Mouse (Mus musculus) forebrain, embryonic 12.5 days (tissue): Measurements from ENCODE around the gene Rspo4. TPM values are rescaled to one million over a fixed set of nuclear protein-coding genes. Genes with fewer than 3 reads are reported as not detected.

Experiments
- ATAC-seq: fragments of 200-750 bp; cut with Nextera tagmentation; 2 replicates; pipeline ENCODE4 v1.8.0; 2017; ENCODE audit warnings: moderate TSS enrichment; ENCODE audit not compliant: low FRiP score
- H3K27ac ChIP-seq: fragments of 300-500 bp; sonication (generic); 2 replicates; pipeline ENCODE4 v1.5.1; 2016; ENCODE audit warnings: mild to moderate bottlenecking
- H3K27me3 ChIP-seq: fragments of 300-500 bp; sonication (generic); 2 replicates; pipeline ENCODE4 v1.6.1; 2016; ENCODE audit warnings: mild to moderate bottlenecking
- H3K36me3 ChIP-seq: fragments of 300-500 bp; sonication (generic); replicated peaks from 2 replicates; pipeline ENCODE4 v1.6.1; 2016; ENCODE audit warnings: mild to moderate bottlenecking
- H3K4me1 ChIP-seq: fragments of 300-500 bp; sonication (generic); 2 replicates; pipeline ENCODE4 v1.6.1; 2016
- H3K4me2 ChIP-seq: fragments of 300-500 bp; sonication (generic); 2 replicates; pipeline ENCODE4 v1.6.1; 2016; ENCODE audit warnings: mild to moderate bottlenecking, moderate library complexity
- H3K4me3 ChIP-seq: fragments of 300-500 bp; sonication (generic); replicated peaks from 2 replicates; pipeline ENCODE4 v1.5.1; 2016; ENCODE audit warnings: mild to moderate bottlenecking
- H3K9ac ChIP-seq: fragments of 300-500 bp; sonication (generic); 2 replicates; pipeline ENCODE4 v1.6.1; 2016; ENCODE audit warnings: mild to moderate bottlenecking
- H3K9me3 ChIP-seq: fragments of 300-500 bp; sonication (generic); 2 replicates; pipeline ENCODE4 v1.6.1; 2016
- WGBS: fragments of 180-500 bp; shearing (Covaris S2); methylation state at CpG from one replicate; pipeline ENCODE4 v1.1.7; 2016; 5-methylcytosine and 5-hydroxymethylcytosine counted together
- polyA plus RNA-seq: library from polyadenylated mRNA; unstranded; fragments of >200 nt; fragmentation: Nextera tagmentation; extraction: Ambion mirVana; gene quantifications from 2 replicates; pipeline ENCODE4 v1.2.1, GENCODE M21; 2016

Gene Rspo4
- polyA plus RNA-seq, 1 experiment from 2014 or later = not detected

DNA sequence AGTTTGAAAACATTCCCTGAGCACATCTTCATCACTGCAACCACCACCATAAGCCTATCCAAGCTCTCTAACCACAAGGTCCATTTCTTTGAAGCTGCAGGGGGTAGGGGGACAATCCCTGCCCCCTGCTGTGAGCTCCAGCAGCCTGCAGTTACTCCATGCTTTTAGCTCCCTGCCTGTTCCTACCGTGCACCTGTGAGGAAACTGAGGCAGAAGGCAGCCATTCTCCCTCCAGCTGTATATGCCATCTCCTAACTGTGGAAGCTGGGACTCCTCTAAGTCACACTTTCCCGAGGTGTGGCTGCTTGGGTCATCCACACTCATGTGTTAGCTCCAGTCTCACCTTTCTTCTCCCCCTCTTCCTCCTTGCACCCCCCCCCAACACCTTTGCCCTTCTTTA, 72.4 kb downstream of the Rspo4 start:
- Histone ChIP-seq H3K9ac (no peak overlapping the region), H3K4me3 (no peak overlapping the region), H3K9me3 (no peaks in the 10 kb centered on the region), H3K4me2 (no peak overlapping the region), H3K27ac (no peak overlapping the region), H3K4me1 (peaks cover 12% of the 10 kb centered on the region), H3K36me3 (no peaks in the 10 kb centered on the region), H3K27me3 (0 out of 2 replicates have a peak, but pooled peaks cover 4% of the 10 kb centered on the region)
- 23% methylated on average over 2 of the region's 2 CpGs for WGBS
- ATAC-seq = no peak

DNA sequence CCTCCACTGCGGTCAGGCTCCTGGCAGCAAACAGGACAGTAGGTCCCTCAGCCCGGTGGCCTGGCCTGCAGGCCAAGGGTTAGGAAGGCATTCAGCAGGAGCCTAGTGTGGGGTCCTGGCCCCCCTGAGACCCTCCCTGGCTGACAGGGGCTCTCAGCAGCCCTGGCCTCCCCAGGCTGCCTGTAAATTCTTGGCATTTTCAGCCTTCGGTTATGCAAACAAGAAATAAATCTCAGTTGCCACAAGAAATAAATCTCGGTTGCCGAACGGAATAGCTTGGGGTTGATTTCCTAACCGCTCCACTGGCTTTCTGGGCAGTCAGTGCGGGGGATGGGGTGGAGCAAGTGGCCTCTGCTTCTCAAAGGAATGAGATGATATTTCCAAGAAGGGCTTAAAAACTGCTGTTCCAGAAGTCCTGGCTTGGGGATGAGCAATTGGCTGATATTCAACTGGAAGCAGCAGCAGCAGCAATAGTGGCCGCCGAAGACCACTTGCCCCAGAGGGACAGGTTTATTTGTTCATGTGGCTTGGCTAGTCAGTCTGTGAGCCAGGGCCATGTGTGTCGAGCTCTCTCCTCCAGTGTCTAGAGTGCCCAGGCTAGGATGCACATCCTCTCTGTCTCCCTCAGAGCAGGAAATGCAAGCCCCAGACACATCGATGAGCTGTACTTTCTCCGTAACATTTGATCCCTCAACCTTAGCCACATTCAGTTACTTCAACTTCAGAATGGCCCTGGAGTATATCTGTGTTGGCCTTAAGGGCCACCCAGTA, 73.5 kb downstream of the Rspo4 start:
- H3K4me1 ChIP-seq = peaks cover 10% of the 10 kb centered on the region
- WGBS = 81% methylated on average over 13 of the region's 13 CpGs
- no peaks in the 10 kb centered on the region for H3K36me3 ChIP-seq
- no peak overlapping the region for H3K9ac ChIP-seq
- H3K27me3 ChIP-seq = 0 out of 2 replicates have a peak, but pooled peaks cover 4% of the 10 kb centered on the region
- no peak overlapping the region for H3K4me2 ChIP-seq
- no peaks in the 10 kb centered on the region for H3K9me3 ChIP-seq
- H3K27ac ChIP-seq = no peak overlapping the region
- H3K4me3 ChIP-seq = no peak overlapping the region
- ATAC-seq = no peak

DNA sequence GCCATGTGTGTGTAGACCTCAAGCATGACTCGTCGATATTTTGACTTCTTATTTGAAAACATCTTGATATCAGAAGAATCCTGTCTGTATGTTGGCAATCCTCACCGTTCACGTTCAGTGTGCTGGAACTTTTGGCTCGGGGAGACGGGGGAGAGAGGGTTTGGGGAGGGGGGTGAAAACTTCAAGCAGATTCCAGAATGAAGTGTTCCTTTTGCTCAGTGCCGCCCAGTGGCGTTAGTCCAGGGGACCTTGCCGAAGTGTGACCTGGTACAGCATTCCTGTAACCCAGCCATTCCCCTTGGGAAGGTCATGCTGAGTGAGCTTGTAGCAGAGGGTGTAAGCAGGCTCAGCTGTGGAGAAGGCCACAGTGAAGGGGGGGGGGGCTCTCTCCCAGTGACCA, 76.4 kb downstream of the Rspo4 start:
- Histone ChIP-seq H3K4me1 (peaks cover 11% of the 10 kb centered on the region; the same call in 1 of the 2 replicates), H3K9ac (no peak overlapping the region), H3K36me3 (no peaks in the 10 kb centered on the region), H3K4me3 (no peak overlapping the region), H3K9me3 (no peaks in the 10 kb centered on the region), H3K4me2 (no peak overlapping the region), H3K27me3 (0 out of 2 replicates have a peak, but pooled peaks cover 4% of the 10 kb centered on the region), H3K27ac (no peak overlapping the region)
- no peak for ATAC-seq
- 73% methylated on average over 9 of the region's 9 CpGs for WGBS

DNA sequence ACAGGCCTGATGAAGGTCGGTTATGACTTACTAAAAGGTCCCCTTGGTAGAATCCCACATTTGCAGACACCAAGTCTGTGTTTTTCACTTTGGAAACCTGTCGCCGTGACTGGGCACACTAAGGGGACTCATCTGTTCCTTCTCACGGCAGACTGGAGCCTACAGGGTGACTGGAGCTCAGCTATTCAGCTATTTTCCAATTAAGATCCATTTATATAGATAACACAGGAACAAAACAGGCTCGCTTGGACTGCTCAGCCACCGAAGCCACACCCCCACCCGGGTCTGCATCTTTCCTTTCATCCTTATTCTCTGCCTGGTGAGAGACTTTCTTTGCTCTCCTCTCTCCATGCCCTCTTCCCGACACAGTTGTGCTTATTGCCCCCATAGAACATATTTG, 78.3 kb downstream of the Rspo4 start:
- Histone ChIP-seq H3K9ac (no peak overlapping the region), H3K4me3 (no peak overlapping the region), H3K27ac (no peak overlapping the region), H3K27me3 (0 out of 2 replicates have a peak, but pooled peaks cover 4% of the 10 kb centered on the region), H3K4me2 (no peak overlapping the region), H3K9me3 (no peaks in the 10 kb centered on the region), H3K4me1 (peaks cover 8% of the 10 kb centered on the region; the same call in 1 of the 2 replicates), H3K36me3 (no peaks in the 10 kb centered on the region)
- ATAC-seq = no peak
- WGBS = 54% methylated on average over 8 of the region's 8 CpGs

DNA sequence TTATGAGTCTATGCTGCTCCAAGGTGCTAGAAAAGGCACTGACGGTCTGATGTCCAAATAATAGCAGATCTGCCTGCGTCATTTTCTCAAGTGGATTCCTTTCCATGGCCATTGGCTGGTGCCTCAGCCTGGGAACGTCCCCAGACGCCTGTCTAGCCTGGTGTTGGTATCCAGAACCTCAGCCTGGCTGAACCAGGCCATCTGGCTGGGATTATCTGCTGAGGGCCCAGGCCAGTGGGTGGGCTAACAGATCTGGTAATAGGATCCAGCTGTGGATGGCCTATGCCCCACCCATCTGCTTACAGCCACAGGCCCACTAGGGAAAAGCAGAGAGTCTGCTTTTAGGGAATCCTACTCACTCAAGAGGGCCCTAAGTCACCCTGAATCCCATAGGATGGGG, 78.9 kb downstream of the Rspo4 start:
- H3K27me3 ChIP-seq = 0 out of 2 replicates have a peak, but pooled peaks cover 4% of the 10 kb centered on the region
- ATAC-seq = no peak

More for the DNA sequence above, 78.9 kb downstream of the Rspo4 start:
- Histone ChIP-seq H3K4me3 (no peak overlapping the region), H3K4me1 (peaks cover 7% of the 10 kb centered on the region; the same call in 1 of the 2 replicates), H3K4me2 (no peak overlapping the region), H3K9me3 (no peaks in the 10 kb centered on the region), H3K36me3 (no peaks in the 10 kb centered on the region), H3K9ac (no peak overlapping the region), H3K27ac (no peak overlapping the region)
- WGBS = 55% methylated on average over 4 of the region's 4 CpGs

Other genes with a start within 250 kb of the Rspo4 start
- gene Snph, start 210.3 kb upstream of the Rspo4 start, polyA plus RNA-seq = 3.5 and 4.3 TPM in 2 replicates
- gene Rad21l, start 174.4 kb upstream of the Rspo4 start, polyA plus RNA-seq = 0.12 TPM in 1 of 2 replicates, not detected in the other
- 9.5 and 11.3 TPM in 2 replicates for gene Tmem74b, start 140.9 kb upstream of the Rspo4 start, polyA plus RNA-seq
- gene Psmf1, start 98.7 kb upstream of the Rspo4 start, polyA plus RNA-seq = 48.1 and 48.6 TPM in 2 replicates
- 0.10 TPM in 1 of 2 replicates, not detected in the other for gene Angpt4, start 68.3 kb downstream of the Rspo4 start, polyA plus RNA-seq
- 90.2 and 96.2 TPM in 2 replicates for gene Fam110a, start 137.3 kb downstream of the Rspo4 start, polyA plus RNA-seq
- gene Slc52a3, start 153.6 kb downstream of the Rspo4 start, polyA plus RNA-seq = 0.54 and 0.78 TPM in 2 replicates
- gene Scrt2, start 238.6 kb downstream of the Rspo4 start, polyA plus RNA-seq = 15.3 and 15.6 TPM in 2 replicates